Mouse (Mus musculus): Measurements from ENCODE around the gene Hnrnph2. TPM values are rescaled to one million over a fixed set of nuclear protein-coding genes. Genes with fewer than 3 reads are reported as not detected.

Hnrnph2 gene
- 11.8 and 20.5 TPM in 2 replicates for polyA plus RNA-seq (2012; rRNA removed)

GRCm38 (mm10) chrX:134600659-134601379 lies at the start of gene Hnrnph2, which contains the start of gene Gla:
TSS of gene Hnrnph2 (plus strand) at chrX:134601179.
TSS of gene Gla (minus strand) at chrX:134601125.
- DNase-seq = peak; percentile 97
- Histone ChIP-seq H3K27me3 (replicated peaks; ENCODE audit: control insufficient read depth, insufficient read depth, low read length) (no peaks in the 10 kb centered on the region), H3K27ac (ENCODE audit: insufficient read depth, low read depth, low read length) (peak within 1 kb of the TSS; percentile 88), H3K36me3 (ENCODE audit: control insufficient read depth, insufficient read depth, low read length) (no peaks in the 10 kb centered on the region), H3K4me3 (ENCODE audit: insufficient read depth, low read depth, low read length) (peak within 1 kb of the TSS; percentile 67), H3K4me1 (ENCODE audit: control insufficient read depth, insufficient read depth, low read length) (no peaks in the 10 kb centered on the region)
- WGBS = under 1% methylated on average over 33 of the region's 33 CpGs
- TF ChIP-seq CTCF (conservative IDR thresholded peaks at IDR 0.05; ENCODE audit: insufficient read depth, insufficient read length, low read depth, low read length) (no peak), POLR2A (IDR thresholded peaks at IDR 0.05; ENCODE audit: low read depth, low read length) (no peak)

GRCm38 (mm10) chrX:134553326-134553725 lies 47.7 kb upstream of the Hnrnph2 start:
- TF ChIP-seq POLR2A (IDR thresholded peaks at IDR 0.05; ENCODE audit: low read depth, low read length) = no peak
- no peak for TF ChIP-seq CTCF (conservative IDR thresholded peaks at IDR 0.05; ENCODE audit: insufficient read depth, insufficient read length, low read depth, low read length)
- Histone ChIP-seq H3K27ac (ENCODE audit: insufficient read depth, low read depth, low read length) (no peak overlapping the region), H3K4me1 (ENCODE audit: control insufficient read depth, insufficient read depth, low read length) (no peaks in the 10 kb centered on the region), H3K36me3 (ENCODE audit: control insufficient read depth, insufficient read depth, low read length) (no peaks in the 10 kb centered on the region), H3K4me3 (ENCODE audit: insufficient read depth, low read depth, low read length) (no peak overlapping the region), H3K27me3 (replicated peaks; ENCODE audit: control insufficient read depth, insufficient read depth, low read length) (no peaks in the 10 kb centered on the region)
- DNase-seq = no peak
- WGBS = 87% methylated on average over 4 of the region's 4 CpGs

GRCm38 (mm10) chrX:134554425-134554824 lies 46.6 kb upstream of the Hnrnph2 start:
- no peaks in the 10 kb centered on the region for H3K27me3 ChIP-seq (replicated peaks; ENCODE audit: control insufficient read depth, insufficient read depth, low read length)
- TF ChIP-seq POLR2A (IDR thresholded peaks at IDR 0.05; ENCODE audit: low read depth, low read length) = no peak
- no peak for TF ChIP-seq CTCF (conservative IDR thresholded peaks at IDR 0.05; ENCODE audit: insufficient read depth, insufficient read length, low read depth, low read length)
- no peaks in the 10 kb centered on the region for H3K36me3 ChIP-seq (ENCODE audit: control insufficient read depth, insufficient read depth, low read length)
- no peak overlapping the region for H3K4me3 ChIP-seq (ENCODE audit: insufficient read depth, low read depth, low read length)
- no peak for DNase-seq
- WGBS = 61% methylated on average over 6 of the region's 6 CpGs
- H3K4me1 ChIP-seq (ENCODE audit: control insufficient read depth, insufficient read depth, low read length) = no peaks in the 10 kb centered on the region
- no peak overlapping the region for H3K27ac ChIP-seq (ENCODE audit: insufficient read depth, low read depth, low read length)

GRCm38 (mm10) chrX:134564326-134564725 lies 36.7 kb upstream of the Hnrnph2 start:
- H3K4me1 ChIP-seq (ENCODE audit: control insufficient read depth, insufficient read depth, low read length) = no peaks in the 10 kb centered on the region
- H3K36me3 ChIP-seq (ENCODE audit: control insufficient read depth, insufficient read depth, low read length) = no peaks in the 10 kb centered on the region
- no peak overlapping the region for H3K4me3 ChIP-seq (ENCODE audit: insufficient read depth, low read depth, low read length)
- TF ChIP-seq POLR2A (IDR thresholded peaks at IDR 0.05; ENCODE audit: low read depth, low read length) = no peak
- no peak for DNase-seq
- 65% methylated on average over 4 of the region's 4 CpGs for WGBS
- no peaks in the 10 kb centered on the region for H3K27me3 ChIP-seq (replicated peaks; ENCODE audit: control insufficient read depth, insufficient read depth, low read length)
- no peak overlapping the region for H3K27ac ChIP-seq (ENCODE audit: insufficient read depth, low read depth, low read length)

- Histone ChIP-seq H3K27ac (ENCODE audit: insufficient read depth, low read depth, low read length) (no peak overlapping the region), H3K27me3 (replicated peaks; ENCODE audit: control insufficient read depth, insufficient read depth, low read length) (no peaks in the 10 kb centered on the region), H3K36me3 (ENCODE audit: control insufficient read depth, insufficient read depth, low read length) (no peaks in the 10 kb centered on the region), H3K4me3 (ENCODE audit: insufficient read depth, low read depth, low read length) (no peak overlapping the region), H3K4me1 (ENCODE audit: control insufficient read depth, insufficient read depth, low read length) (no peaks in the 10 kb centered on the region)
- DNase-seq = no peak
- WGBS = 69% methylated on average over 8 of the region's 8 CpGs
- TF ChIP-seq CTCF (conservative IDR thresholded peaks at IDR 0.05; ENCODE audit: insufficient read depth, insufficient read length, low read depth, low read length) (no peak), POLR2A (IDR thresholded peaks at IDR 0.05; ENCODE audit: low read depth, low read length) (no peak)
These were observed 34.3 kb upstream of the Hnrnph2 start for GRCm38 (mm10) chrX:134566536-134567222.

GRCm38 (mm10) chrX:134577896-134578295 lies 23.1 kb upstream of the Hnrnph2 start:
- Histone ChIP-seq H3K4me3 (ENCODE audit: insufficient read depth, low read depth, low read length) (no peak overlapping the region), H3K4me1 (ENCODE audit: control insufficient read depth, insufficient read depth, low read length) (no peaks in the 10 kb centered on the region), H3K36me3 (ENCODE audit: control insufficient read depth, insufficient read depth, low read length) (no peaks in the 10 kb centered on the region), H3K27ac (ENCODE audit: insufficient read depth, low read depth, low read length) (no peak overlapping the region), H3K27me3 (replicated peaks; ENCODE audit: control insufficient read depth, insufficient read depth, low read length) (no peaks in the 10 kb centered on the region)
- 66% methylated on average over 4 of the region's 4 CpGs for WGBS
- no peak for DNase-seq
- TF ChIP-seq CTCF (conservative IDR thresholded peaks at IDR 0.05; ENCODE audit: insufficient read depth, insufficient read length, low read depth, low read length) = no peak
- no peak for TF ChIP-seq POLR2A (IDR thresholded peaks at IDR 0.05; ENCODE audit: low read depth, low read length)

GRCm38 (mm10) chrX:134580528-134581305 lies 20.3 kb upstream of the Hnrnph2 start:
- Histone ChIP-seq H3K27me3 (replicated peaks; ENCODE audit: control insufficient read depth, insufficient read depth, low read length) (no peaks in the 10 kb centered on the region), H3K4me3 (ENCODE audit: insufficient read depth, low read depth, low read length) (no peak overlapping the region), H3K4me1 (ENCODE audit: control insufficient read depth, insufficient read depth, low read length) (no peaks in the 10 kb centered on the region), H3K27ac (ENCODE audit: insufficient read depth, low read depth, low read length) (no peak overlapping the region), H3K36me3 (ENCODE audit: control insufficient read depth, insufficient read depth, low read length) (no peaks in the 10 kb centered on the region)
- TF ChIP-seq POLR2A (IDR thresholded peaks at IDR 0.05; ENCODE audit: low read depth, low read length) (no peak), CTCF (conservative IDR thresholded peaks at IDR 0.05; ENCODE audit: insufficient read depth, insufficient read length, low read depth, low read length) (no peak)
- 77% methylated on average over 14 of the region's 14 CpGs for WGBS
- DNase-seq = no peak
